Mouse (Mus musculus): ENCODE measurements around the gene Slc51b. TPM values are rescaled to one million over a fixed set of nuclear protein-coding genes. Genes with fewer than 3 reads are reported as not detected.

Gene Slc51b
- not detected for total RNA-seq (2021)
- long read RNA-seq, experiment 1 = 0 reads
- long read RNA-seq, experiment 2 = 0 reads

DNA sequence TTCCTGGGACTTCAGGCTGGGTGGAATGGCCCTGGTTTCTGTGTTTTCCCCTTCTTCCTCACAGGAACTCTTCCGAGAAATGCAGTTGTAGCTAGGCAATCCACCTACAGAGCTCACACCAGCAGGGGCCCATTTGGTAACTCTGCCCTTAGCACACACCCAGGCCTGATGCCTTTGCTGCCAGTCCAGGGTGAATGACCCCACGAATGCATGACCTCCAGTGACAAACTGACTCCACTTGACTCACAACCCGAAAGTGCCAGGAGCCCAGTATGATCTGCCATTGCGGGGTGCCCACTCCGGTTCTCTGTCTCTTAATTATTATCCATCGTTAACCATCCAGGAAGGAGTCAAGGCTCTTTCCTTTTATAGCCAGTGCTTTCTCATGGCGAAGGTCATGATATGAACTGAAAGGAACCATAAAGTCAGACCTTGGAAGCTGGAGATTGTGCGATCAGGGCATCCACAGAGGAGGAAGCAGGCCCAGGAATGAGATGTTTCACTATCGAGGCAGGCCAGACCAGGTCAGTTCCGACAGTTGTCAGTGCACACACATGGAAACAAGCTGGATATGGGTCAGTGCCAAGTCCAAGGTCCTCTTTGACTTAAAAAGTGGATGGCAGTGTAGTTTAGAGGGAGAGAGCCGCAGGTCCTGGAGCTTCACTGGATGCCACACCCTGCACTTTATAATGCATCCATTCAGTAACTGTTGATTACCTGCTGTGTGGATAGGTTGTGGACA, at the start of gene Slc51b:
Gene Slc51b, minus strand, starts transcription at position 196 of the 742 bp plus-strand sequence.
- DNase-seq = no peak

DNA sequence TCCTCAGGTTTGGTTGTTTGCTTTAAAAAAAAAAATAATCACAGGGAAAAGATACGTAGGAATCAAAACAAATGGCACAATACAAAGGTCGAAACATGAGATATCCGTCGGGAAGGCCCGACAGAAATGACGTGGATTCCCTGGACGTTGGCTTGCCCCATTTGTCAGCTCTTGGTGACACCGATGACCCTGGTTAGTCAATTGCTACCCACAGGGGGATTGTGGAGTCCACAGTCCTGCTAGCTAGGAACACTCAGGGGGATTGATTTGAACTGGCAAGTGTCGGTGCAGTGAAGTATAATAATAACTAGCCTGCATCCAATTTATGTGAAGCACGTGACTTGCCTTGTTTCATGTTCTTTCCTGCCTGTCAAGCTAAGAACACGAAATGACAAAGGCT, 44.9 kb upstream of the Slc51b start:
- DNase-seq = no peak

- no peak for DNase-seq
Observed at GRCm38 (mm10) chr9:65465241-65465640, 42.5 kb upstream of the Slc51b start.

GRCm38 (mm10) chr9:65464161-65464560, 41.4 kb upstream of the Slc51b start:
- no peak for DNase-seq

DNA sequence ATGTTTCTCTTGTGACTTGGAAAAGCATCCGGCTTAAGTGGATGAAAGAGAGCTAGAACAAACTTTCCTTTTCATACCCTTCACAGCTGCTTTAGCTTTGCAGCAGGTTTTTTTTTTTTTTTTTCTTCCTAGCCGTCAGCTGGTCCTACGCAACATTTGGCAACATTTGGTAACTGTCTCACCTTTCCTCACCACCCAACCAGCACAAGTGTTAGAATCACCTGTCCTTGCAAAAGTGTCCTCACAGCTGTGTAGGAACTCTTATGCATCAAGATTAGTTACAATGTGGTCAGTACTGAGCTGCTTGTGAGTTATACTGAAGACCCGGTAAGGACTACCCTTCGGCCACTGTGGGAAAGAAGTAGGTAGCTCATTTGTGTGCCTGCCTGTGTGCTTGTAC, 39.8 kb upstream of the Slc51b start:
- no peak for DNase-seq

GRCm38 (mm10) chr9:65460732-65461442, 38.1 kb upstream of the Slc51b start, which contains the start of gene Spg21:
Spg21 (plus strand) TSS chr9:65460947.
- DNase-seq = peak; percentile 91

GRCm38 (mm10) chr9:65460198-65460597, 37.4 kb upstream of the Slc51b start:
- DNase-seq = no peak

GRCm38 (mm10) chr9:65458975-65459374, 36.2 kb upstream of the Slc51b start:
- no peak for DNase-seq

DNA sequence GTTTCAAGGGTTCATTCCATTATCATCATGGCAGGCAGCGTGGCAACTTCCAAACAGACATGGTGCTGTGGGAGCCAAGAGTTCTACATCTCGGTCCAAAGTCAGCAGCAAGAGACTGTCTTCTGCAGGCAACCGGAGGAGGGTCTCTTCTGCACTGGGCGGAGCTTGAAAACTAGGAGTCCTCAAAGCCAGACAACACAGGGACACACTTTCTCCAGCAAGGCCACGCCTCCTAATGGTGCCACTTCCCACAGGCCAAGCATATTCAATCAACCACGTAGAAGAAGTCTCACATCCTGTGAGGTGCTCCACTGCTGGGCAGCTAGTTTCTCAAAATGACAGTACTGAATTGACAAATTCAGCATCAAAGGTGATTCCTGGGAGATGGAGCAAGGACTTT, 25.2 kb upstream of the Slc51b start:
- no peak for DNase-seq

GRCm38 (mm10) chr9:65444692-65445091, 21.9 kb upstream of the Slc51b start:
- DNase-seq = no peak

DNA sequence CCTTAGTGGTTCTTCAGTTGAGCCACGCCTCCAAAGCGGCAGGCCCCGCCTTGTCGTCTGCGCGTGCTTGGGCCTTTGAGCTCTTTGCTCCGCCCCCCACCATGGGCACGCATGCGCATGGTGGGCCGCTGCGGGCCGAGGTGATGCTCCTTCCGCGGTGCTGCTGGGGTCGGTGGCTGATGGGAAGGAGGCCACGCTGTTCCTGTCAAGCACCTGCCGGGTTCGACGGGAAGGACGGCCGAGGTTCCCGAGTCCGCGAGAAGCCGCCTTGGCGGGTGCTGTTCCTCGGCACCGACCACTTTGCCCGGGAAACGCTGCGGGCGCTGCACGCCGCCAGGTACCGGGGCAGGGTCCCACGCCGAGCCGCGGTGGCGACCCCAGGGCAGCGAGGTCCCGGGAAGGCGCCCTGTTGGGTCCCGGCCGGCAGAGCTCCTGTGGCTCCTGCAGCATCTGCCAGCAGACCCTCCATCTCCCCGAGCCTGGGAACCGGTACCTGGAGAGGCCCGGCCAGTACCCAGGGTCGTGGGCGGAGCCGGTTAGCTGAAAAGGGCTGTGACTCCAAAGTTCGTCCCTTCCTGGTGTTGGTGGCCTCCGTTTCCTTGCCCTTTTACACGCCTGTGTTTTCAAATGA, 13.0 kb upstream of the Slc51b start, which contains the start of gene Mtfmt:
Gene Mtfmt, plus strand, starts transcription at position 112 of the 631 bp plus-strand sequence.
- DNase-seq = peak; percentile 91

DNA sequence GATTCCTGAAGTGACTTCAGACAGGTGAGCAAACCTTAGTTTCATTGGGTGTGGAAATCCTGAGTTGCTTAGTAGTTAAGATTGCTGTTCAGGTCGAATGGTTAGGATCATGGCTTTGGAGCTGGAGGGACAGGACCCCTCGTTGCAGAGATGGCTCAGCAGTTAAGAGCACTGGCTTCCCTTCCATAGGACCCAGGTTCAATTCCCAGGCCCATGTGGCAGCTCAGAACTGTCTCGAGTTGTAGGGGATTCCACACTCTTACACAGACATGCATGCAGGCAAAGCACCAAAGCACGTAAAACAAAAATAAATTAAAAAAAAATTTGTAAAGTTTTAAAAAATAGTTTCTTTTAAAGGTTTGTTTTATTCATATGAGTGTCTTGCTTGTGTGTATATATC, 12.5 kb upstream of the Slc51b start:
- no peak for DNase-seq

GRCm38 (mm10) chr9:65434140-65434539, 11.4 kb upstream of the Slc51b start:
- no peak for DNase-seq

DNA sequence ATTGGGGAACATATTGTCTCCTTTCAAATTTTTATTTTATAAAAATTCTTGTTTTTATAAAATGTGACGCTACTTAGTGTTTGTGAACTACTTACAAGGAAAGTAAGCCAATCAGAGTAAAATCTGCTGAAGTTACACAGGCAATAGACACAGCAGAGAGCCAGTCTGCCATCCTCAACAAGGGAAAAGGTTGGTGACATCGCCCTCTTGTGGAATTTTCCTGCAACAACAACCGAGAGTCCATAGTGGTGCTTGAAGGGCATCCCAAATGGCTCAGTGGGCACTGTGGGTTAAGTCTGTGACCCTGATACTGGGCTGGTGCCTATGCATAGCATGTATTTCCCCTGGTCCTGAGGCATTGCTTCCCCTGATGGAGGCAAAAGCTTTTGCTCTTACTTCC, 9.5 kb upstream of the Slc51b start:
- DNase-seq = peak; percentile 65

DNA sequence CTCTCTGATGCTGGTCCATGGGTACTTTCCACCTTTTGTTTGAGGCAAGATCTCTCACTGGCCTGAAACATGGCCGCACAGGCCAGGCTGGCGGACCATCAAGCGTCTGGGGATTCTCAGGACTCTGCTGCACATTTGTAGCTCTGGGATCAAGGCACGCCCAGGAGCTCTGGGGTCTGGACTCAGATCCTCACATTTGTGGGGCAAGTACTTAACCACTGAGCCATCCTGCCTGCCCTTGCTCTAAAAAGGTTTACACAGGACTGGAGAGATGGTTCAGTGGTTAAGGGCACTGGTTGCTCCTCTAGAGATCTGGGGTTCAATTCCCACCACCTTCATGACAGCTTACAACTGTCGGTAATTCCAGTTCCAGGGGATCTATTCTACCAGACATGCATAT, 8.2 kb upstream of the Slc51b start:
- DNase-seq = no peak

- no peak for DNase-seq
Observed at GRCm38 (mm10) chr9:65430401-65430800, 7.6 kb upstream of the Slc51b start.

DNA sequence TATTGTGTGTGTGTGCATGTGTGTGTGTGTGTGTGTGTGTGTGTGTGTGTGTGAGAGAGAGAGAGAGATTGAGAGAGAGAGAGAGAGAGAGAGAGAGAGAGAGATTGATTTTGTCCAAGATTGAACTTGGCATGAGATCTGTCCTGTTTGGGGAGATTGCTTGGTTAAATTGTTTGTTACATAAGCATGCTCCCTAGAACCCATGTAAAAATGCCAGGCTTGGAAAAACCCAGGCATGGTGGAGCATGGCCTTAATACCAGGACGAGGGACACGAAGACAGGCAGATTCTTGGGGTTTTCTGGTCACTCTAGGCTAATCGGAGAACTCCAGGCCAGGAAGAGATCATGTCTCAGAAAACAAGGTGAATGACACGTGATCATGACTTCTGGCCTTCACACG, 5.2 kb upstream of the Slc51b start:
- DNase-seq = no peak

- DNase-seq = no peak
Observed at GRCm38 (mm10) chr9:65427511-65427910, 4.8 kb upstream of the Slc51b start.

DNA sequence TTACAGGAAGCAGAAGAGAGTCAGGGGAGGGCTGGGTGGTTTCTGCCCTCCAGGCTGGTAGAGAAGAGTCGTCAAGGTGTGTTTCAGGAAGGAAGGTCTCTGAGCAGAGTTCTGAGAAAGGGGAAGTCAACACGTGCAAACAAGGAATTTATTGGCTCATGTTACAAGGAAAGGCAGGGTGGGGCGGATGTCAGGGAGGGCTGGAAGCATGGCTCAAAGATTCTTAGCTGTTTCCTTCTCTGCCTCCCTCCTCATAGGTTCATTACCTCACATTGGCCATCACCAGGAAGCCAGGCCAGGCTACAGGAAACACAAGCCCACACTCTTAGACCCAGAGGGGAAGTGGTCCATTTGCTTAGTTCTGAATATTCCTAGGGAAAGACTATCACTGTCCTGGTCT, 1.6 kb upstream of the Slc51b start:
- no peak for DNase-seq

- no peak for DNase-seq
Observed at GRCm38 (mm10) chr9:65419633-65420032, 3.1 kb downstream of the Slc51b start.

DNA sequence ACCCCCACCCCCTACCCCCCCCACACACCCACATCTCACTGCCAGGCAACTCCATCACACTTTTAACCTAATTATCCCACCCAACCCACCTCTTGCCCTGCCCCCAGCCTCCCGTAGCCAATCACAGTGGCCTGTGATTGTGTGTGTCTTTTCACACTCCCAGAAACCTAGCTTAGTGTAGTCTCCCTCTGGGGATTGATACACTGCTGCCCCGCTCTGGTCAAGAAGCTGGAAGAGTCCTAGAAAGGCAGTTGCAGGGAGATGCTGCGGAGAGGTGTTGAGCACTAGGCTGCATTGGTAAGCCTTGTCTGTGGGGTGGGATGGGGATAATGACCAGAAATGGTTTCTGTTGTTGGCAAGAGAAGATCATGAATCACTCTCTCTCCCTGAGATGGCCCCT, 5.0 kb downstream of the Slc51b start:
- DNase-seq = no peak

DNA sequence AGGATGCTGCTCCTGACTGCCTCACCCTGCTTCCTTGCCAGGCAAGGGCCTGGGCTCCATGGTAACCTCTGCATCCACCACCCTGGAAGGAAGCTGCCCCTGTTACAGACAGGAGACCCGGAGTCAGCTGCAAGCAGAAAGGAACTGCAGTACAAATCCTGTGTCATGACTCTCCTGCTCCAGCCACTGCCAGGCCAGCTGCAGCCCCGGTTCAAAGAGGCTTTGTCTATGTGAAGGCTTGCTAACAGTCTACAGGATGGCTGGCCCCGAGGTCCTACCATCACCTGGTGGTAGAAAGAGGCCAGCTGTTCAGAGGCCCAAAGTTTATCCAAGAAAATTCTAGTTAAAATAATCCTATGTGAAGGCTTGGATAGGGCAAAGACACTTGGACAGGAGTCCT, 11.4 kb downstream of the Slc51b start:
- no peak for DNase-seq

- no peak for DNase-seq
Observed at GRCm38 (mm10) chr9:65410378-65410777, 12.4 kb downstream of the Slc51b start.

All from gastrocnemius, postnatal 25 days (tissue).